Mouse (Mus musculus) E14TG2a.4 (cell line): ENCODE measurements around the gene Ick.
"Not testable (repeated sequence)": the region's sequence is repeated elsewhere in the genome, so short reads cannot be mapped to it uniquely, and the experiment has no call there.

Experiments
- CTCF ChIP-seq: conservative IDR thresholded peaks from 2 replicates; pipeline ENCODE4 v1.5.1; 2014; ENCODE audit warnings: low read length
- NANOG ChIP-seq: IDR thresholded peaks from 2 replicates; pipeline ENCODE4 v1.6.1; 2014; ENCODE audit warnings: borderline replicate concordance, low read length, mixed read lengths

- not testable (repeated sequence) for TF ChIP-seq CTCF, NANOG
These were observed 73.5 kb downstream of the Ick start, which contains the start of gene Gsta4 for GRCm38 (mm10) chr9:78182474-78182873.
